Mouse (Mus musculus) stomach, postnatal 0 days (tissue): ENCODE results near the gene Mansc1.

Experiments
- CTCF ChIP-seq: IDR thresholded peaks from 2 replicates; pipeline ENCODE4 v1.5.1; 2016; ENCODE audit warnings: antibody characterized with exemption, low read depth, mild to moderate bottlenecking, moderate library complexity
- EP300 ChIP-seq: optimal IDR thresholded peaks from 2 replicates; pipeline ENCODE3; 2016; ENCODE audit warnings: antibody characterized with exemption

DNA sequence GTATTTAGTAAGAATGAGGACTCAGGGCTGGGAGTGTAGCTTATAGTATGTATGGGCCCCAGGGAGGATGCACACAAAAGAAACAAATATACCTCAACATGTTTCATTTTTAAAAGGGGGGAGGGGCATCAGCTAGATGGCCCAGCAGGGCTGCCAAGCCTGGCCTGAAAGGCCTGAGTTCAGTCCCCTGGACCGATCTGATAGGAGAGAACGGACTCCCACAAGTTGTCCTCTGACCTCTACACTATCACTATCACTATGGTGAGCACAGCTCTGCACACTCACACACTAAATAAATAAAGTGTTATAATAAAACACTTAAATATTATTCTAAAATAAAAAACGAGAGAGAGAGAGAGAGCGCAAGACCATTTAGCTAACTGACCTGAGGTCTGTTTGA is 18.0 kb downstream of the Mansc1 start:
- TF ChIP-seq CTCF, result no peak
- no peak for TF ChIP-seq EP300
